Mouse (Mus musculus): Measurements from ENCODE around the gene Arhgef17.
"Not testable (repeated sequence)": the region's sequence is repeated elsewhere in the genome, so short reads cannot be mapped to it uniquely, and the experiment has no call there.

The Arhgef17 gene

DNA sequence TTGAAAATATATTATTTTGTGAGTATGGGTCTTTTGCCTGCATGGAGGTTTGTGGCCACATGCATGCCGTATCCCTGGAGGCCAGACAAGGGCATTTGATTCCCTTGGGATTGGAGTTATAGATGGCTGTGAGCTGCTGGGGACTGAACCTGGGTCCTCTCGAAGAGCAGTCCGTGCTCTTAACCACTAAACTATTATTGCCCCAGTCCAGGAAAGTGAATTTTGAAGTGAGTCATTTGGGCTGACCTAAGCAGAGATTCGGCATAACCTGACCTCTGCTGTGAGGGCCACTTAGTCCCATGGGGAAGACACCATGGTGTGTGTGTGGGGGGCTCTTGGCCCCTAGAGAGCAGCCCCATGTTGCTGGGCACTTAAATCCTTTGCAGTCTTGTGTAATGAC, 60.6 kb downstream of the Arhgef17 start:
- no peak for DNase-seq

DNA sequence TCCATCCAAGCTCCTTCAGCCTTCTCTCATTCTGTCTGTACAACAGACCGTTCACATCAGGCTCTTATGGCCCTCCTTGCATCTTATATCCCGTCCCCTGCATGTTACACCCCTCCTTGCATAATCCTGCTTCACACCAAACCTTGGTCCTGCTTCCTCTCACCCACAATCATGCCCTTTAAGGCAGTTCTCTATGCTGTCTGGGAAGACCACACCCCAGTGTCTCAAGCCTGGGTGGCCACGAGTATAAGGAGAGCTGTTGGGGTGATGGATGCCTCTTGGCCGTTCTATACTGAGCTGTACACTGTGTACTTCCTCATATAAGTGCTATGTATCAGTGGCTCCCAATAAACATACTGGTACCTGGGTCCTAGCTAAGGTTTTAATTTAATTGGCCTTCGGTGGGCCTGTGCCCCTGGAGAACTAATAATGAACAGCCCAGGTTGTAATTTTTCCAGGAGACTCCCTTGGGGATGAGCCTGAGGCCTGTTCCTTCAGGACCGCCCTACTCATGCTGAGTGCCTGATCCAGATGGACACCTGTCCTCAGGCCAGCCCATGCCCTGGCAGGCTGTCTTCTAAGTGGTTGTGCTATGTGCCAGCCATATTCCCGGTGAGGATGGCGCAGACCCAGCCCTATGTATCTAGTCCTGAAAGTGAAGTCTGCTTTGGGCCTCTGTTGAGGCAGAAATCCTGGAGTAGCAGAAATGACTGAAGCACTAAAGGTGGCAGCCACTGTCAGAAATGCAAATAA, 61.9 kb downstream of the Arhgef17 start:
- DNase-seq: peak; percentile 45 to 60

DNA sequence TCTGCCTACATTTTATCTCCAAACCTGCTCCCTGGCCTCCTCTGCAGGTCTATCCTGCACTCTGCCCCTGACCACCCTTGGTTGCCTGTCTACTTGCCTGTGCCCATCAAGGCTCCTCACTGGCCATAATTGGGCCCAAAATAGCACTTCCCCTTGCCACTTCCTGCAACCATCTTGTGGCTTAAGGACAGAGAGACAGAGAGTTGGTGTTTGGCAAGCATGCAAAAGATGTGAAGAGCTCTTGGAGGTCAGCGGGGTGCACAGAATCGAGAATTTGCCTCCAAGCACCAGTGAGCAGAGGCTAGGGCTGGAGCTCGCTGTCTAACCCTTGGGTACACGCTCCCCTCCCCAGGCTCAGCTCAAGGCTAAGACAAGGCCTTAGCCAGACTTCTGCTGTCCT, 63.4 kb downstream of the Arhgef17 start:
- DNase-seq: no peak

DNA sequence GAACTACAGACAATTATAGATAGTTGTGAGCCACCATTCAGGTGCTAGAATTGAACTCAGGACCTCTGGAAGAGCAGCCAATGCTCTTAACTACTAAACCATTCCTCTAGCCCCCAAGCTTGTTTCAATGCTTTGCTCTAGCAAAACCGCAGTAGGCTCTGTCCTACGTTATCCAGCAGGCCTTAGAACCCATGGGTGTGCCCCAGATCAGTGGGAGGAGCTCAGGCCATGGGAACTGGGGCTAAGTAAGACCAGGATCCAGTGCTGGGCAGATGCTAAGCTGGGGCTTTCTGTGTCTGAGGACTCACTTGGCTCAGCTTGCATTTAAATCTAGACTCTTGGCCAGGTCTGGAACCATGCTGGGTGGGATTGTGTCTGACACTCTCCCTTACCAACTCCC, 64.3 kb downstream of the Arhgef17 start:
- no peak for DNase-seq

DNA sequence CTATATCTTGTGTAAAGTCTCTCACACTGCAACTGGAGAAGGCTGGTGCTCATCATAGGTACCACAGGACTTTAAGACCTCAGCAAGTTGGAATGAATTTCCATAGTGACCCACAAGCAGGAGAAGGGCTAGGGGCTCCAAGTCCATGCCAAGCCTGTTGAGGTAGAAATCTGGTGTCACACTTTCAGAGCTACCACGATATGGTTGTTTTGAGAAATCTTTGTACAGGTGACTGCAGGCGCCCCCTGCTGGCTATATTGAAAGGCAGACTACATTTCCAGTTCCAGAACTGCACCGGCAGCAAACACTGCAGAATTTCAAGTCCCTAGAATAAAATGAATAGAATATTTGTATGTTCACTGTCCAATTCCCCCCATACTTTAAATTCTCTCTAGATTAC, 65.2 kb downstream of the Arhgef17 start:
- peak; percentile 76 to 86 for DNase-seq

DNA sequence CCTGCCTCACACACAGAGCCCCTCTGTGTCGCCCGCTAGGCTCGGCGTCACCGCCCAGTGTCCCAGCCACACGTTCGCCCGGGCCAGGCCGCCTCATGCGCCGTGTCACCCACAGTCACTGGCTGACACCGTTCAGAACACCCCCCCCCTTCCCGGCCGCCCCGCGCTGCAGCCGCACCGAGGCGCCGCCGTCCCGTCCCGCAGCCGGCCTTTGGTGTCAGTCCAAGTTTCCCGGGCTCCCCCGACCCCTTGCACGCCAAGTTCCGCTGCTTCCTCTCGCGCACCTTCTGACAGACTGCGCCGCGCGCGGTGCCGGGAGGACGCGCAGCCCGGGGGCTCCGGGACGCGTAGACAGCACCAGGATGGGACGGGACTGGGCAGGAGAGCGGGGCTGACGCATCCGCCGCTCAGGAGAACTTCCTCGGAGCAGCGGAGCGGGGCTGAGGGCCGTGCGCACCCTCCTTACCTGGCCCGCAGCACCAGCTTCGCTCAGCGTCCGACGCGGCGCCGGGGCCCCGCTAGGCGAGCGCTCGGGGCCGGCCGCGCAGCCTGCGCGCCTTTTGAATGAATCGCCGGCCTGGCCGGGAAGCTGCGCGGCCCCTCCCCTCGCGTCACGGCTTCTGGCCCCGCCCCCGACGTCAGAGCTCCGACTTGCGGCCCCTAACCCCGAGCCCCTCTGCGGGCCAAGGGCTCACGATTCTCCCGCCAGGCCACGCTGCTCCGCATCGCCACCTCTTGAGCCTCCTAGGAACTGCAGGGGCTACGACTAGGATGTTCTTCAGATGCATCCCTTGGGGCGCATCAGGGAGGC, 68.9 kb downstream of the Arhgef17 start, which contains the start of gene Relt:
Gene Relt, minus strand, starts transcription at position 619 of the 811 bp plus-strand sequence.
- peak; percentile 96 to 97 for DNase-seq

DNA sequence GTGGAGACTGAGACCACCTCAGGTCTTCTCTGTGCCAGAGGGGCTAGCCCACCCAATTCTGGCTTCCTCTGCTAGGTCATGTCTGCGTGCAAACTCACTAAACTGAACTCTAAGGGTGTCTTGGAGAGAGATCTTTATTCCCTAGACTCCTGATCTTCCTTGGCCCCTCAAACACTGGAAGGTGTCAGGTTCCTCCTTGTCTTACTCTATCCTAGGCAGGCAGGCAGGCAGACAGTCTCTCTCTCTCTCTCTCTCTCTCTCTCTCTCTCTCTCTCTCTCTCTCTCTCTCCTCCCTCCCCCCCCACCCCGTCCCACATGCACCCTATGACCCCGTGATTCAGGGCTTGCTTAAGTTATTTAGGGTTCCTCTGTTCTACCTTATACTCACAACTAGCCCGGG, 69.6 kb downstream of the Arhgef17 start:
- no peak for DNase-seq

DNA sequence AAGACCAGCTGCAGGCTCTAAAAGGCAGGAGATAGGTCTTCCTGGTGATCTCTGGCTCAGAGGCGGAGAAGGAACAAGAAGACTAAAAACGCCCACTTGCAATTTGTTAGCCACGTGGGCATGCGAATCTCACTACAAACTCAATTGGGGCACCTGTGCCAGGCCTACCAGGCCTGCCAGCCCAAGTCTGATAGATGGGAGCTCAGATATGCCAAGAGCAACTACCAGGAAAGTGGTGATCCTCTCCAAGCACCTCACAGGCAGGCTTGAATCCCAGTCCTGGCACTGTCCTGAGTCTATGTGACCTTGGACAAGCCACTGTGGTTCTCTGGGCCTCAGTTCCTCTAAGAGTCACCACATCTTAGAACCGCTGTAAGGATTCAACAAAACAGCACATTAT, 70.7 kb downstream of the Arhgef17 start:
- DNase-seq: no peak

DNA sequence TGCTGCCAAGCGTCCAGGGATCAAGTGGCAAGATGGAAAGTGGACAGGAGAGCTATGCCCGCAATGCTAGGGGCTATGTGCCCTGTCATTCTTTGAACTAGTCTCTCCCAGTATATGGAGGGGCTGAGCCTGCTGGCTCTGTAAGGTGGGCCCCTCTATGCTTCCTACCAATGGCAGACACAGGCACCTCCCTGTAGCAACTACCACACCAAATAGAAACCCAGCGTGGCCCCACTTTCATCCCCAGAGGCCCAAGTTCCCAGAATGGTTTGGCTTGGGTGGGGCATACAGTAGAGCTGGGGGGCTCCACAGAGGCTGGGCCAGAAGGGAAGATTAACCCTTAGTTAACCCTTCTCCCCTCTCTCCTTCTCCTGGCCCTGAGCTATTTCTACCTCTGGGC, 71.5 kb downstream of the Arhgef17 start:
- DNase-seq: no peak

DNA sequence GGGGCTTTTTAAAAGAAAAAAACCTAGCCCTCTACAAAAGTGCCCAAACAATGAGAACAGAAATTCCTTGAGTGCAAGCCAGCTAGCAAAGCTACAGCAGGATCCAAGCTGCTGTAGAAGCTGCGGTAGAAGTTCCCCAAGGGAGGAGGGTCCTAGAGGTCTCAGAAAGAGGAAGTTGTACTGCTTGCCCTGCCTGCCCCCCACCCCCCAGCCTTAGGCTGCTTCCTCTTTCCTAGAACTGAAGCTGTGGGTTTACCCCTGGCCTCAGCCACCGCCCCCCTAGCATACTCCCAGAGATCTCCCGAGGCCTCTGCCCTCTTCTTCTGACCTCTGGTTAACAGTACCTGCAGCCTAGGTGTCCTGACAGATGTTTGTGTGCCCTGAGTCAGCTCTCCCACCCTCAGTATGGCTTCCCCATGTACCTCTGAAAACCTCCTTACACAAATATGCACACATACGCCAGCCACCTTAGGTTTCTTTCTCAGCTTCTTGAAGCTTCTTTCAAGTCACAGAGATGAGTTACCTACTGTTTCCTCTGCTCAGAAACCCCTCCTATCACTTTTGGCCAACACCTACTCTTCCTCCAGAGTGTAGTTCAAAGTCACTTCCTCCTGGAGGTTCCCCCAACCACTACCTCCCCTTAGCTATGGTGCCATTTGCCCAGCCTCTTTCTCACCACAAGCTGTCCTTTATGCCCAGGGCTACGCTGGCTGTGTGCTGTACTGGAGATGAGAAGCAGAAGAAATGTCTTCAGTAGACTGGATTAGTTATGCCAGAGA, 75.9 kb downstream of the Arhgef17 start:
- DNase-seq: no peak

DNA sequence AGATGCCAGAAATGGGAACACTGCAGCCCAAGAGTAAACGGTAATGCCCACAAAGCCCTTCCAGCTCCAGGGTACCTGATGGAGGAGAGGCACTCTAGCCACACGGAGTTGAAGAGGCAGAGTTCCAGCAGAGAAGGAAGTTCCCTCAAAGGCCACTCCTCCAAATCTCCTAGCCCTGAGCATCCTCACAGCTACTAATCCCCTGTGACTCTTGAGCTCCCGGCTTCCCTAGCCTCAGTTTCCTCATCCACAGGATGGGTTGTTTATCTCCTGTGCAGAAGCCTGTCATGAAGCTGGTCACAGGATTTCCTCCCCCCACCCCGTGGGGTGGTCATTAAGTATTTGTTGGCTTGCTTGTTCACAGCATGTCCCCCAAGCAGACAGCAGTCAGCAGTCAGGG, 76.6 kb downstream of the Arhgef17 start:
- no peak for DNase-seq

DNA sequence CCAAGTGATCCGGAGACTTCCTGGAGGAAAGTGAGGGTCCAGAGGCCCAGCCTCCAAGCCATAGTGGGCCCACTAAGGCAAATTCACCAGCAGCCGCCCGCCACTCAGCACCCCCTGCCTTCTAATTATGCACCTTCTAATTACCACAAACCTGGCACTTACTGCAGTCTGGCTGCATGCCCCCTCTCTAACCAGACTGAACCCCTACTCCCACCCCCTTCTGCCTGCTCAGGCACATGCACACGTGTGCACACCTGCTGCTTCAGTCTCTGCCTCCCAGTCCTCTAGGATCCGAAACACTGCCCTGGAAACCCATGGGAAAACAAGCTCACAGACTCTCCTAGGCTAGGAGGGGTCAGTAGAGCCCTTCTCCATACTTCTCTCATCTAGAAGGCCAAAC, 77.0 kb downstream of the Arhgef17 start:
- no peak for DNase-seq

DNA sequence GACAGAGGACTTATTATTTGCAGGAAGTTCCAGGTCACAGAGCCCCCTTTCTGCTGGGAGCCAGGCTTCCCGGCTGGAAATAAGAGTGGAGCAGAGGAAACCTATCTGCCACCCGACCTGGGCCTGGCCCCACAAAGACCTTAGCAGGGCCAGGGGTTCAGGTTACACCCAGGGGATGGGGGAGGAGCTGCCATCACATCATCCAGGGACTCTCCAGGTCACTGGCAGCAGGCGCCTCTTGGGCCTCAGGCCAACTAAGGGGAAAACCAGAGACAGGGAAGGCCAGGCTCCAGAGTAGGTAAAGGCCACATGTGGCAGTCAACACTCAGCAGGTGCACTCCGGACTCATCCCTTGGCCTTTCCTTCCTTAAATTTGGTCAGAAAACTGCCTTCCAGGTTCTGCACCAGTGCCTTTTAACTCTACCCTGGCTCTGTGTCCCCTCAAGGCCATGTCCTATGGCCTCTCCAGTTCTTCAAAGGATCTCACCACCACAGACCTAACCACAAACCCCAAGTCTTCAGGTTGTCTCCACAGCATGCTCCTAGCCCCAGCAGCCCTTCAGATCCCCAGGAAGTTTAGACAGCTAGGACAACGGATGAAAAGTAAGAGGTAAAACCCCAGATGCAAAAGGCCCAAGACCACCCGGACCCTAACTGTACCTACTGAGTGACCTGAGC, 77.6 kb downstream of the Arhgef17 start:
- DNase-seq: no peak

DNA sequence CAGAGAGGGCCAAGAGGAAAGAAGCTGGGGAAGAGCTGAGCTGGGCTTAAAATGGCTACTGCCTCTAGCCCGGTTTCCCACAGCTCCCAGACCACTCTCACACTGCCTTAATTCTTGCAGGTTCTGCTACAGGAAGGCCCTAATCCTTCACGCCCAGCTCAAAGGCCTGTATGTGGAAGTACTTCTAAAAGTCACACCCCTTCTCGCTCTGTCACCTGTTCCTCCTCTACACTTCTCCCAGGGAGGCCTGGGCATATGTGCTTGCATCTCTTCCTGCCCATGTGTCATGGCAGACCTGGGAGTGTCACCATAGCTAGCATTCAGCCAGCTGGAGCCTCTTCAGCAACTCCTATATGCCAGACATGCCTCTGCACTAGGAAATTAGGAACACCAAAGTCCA, 78.5 kb downstream of the Arhgef17 start:
- no peak for DNase-seq

DNA sequence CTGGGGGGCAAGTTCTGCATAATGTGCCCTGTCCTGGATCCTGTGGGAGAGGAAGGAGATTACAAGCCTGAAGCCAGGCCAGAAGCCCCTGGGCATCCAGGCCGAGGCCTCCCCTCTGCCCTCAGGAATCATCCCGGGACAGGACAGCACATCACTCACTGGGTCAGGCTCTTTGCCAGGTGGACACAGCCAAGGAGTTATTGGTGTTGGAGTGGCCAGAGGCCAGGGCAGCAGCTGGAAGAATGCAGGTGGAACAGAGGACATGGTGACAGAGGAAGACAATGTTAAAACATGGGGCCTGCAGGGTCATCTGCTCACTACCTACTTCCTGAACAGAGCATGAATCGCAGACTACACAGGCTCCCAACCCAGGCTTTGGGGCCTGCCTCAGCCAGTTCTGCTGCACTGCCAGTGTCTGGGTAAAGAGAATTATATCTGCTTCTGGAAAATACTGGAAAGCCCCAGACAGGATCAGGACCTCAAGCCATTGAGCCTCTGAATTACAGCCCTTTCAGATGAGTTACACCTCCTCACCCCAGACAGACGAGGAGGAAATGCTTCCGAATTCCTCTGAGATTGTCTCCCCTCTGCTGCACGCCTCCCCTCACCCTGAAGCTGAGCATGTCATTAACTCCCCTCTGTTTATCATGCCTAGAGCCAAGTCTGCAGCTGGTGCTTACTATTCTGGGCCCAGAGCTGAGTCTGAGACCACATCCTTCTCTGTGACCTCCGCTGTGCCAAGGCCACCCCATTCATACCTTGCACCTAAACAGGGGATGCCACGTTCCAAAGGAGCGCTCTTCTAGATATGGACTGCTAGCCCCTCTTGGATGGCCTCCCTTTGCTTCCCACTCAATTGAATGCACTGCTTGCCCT, 80.2 kb downstream of the Arhgef17 start:
- DNase-seq: no peak

DNA sequence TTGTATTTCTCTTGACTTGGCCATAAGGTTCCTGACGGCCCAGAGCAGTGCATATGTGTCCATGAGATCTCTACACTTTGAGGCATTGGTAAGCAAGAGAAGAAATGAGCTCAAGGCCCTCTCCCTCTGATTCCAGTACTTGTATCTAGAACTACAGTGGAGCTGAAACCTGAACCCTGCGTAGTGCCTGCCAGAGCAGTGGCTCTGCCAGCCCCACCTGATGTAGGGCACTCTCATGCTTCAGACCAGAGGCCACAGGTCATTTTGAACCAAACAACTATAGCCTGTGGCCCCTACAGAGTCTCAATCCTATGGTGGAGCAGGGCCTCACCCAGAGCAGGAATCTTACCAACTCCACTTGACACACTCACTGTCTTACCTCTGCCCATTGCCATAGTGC, 82.4 kb downstream of the Arhgef17 start:
- no peak for DNase-seq

DNA sequence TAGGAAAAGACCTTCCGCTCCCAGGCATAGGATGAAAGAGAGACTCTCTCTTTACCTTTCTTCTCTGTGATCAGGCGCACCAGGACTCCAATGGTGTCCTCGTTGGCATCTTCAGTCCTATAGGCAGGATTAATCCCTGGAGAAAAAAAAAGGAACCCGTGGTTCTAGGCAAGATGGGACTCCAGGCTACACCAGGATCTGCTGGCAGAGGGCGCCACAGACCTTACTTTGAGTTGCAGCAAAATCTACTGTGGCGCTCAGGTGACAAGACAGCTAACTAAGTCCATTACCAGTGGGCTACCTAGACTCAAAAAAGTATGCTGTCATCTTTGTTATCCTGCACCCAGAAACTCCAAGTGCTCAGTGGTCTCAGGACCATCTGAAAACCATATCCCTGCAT, 83.2 kb downstream of the Arhgef17 start:
- DNase-seq: peak; percentile 77 to 86

DNA sequence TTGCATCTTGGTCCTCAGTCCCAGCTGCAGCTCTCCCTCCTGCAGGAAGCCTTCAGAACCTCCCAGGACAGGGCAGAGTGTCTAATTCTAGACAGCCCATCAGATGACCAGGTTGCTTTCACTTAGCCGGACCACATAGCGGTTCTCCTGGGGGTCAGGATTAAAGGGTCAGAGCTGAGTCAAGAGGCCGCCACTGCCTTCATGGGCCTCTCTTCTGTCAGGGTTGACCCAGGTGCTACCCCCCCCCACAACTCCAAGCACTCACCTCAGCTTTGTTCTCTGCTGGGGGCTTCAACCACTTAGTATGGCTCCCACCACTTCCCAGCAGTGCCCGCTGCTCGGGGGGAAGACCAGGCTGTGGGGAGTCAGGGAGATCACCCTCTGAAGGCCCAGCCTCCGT, 84.8 kb downstream of the Arhgef17 start:
- no peak for DNase-seq

DNA sequence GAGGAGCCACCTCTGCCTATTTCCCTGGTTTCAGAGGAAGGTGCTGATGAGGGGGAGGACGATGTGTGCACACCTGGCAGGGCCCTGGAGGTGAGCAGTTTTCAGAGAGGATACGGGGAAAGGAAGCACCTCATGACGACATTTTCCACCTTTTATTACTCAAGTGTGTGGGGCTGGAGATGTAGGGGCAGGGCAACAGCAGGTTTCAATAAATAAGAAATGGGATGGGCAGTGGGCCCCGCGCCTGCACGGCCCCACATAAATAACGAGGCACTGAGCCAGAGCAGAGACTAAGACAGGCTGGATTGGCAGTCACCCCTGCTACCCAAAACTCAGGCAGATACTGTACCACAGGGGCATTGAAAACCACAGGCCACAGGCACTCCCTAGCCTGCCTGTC, 85.9 kb downstream of the Arhgef17 start:
- DNase-seq: not testable (repeated sequence)

DNA sequence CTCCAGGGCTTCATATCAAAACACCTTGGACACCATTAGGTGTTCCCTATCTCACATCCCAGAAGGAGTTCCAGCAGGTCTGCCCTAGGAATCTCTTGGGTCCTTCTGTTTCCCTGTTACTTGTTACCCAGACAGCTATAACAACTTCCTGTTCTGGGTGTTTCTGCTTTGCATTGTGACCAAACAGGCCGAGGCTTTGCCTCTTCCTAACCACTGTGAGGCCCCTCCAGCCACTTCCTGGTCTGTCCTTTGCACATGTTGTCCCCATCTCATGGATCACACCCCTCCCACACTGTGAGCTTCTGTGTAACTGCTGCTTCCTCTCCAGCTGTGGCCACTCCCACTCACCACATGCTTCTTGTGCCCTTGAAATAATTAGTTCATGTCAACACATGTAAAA, 86.5 kb downstream of the Arhgef17 start:
- no peak for DNase-seq

DNA sequence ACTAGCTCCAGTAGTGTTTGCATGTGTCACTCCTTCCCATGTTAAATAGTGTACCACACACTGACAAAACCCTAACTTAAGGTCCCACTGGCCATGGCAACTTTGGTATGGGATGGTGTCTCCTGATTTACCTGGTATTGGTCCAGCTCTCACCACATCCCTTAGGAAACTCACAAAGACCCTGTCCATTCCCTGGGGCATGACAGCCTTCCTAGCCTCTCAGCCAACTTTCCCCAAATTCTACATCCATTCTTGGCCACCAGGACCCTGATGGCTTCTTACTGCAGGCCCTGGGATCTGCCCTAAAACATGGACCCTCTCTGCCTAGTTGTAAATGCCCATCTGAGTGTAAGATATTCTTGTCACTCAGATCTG, 86.9 kb downstream of the Arhgef17 start:
- peak in 1 of 2 experiments; percentile 7 for DNase-seq

Measured in cerebellum, postnatal 25 days (tissue).